Mouse (Mus musculus) heart, embryonic 10.5 days (tissue): ENCODE measurements at regions not wholly inside any gene's neighbourhood (a gene's known extent, or its start where the extent isn't known, plus 50 kb on each side); places are given as distances from the start of the nearest gene placed in this dataset.
A peak's percentile ranks its signal among the peaks of the same experiment; 100 is the strongest.

Experiments
- DNase-seq: peaks from one replicate; pipeline ENCODE4 v3.0.0-alpha.2; 2017; ENCODE audit warnings: low spot score
- H3K27ac ChIP-seq: fragments of 300-500 bp; sonication (generic); 2 replicates; pipeline ENCODE4 v1.5.1; 2016; ENCODE audit warnings: mild to moderate bottlenecking
- H3K27me3 ChIP-seq: fragments of 300-500 bp; sonication (generic); 2 replicates; pipeline ENCODE4 v1.6.1; 2016; ENCODE audit warnings: mild to moderate bottlenecking; ENCODE audit not compliant: poor library complexity, insufficient read depth, severe bottlenecking
- H3K36me3 ChIP-seq: fragments of 300-500 bp; sonication (generic); 2 replicates; pipeline ENCODE4 v1.6.1; 2016; ENCODE audit warnings: mild to moderate bottlenecking, moderate library complexity
- H3K4me1 ChIP-seq: fragments of 300-500 bp; sonication (generic); 2 replicates; pipeline ENCODE4 v1.6.1; 2016; ENCODE audit warnings: mild to moderate bottlenecking
- H3K4me3 ChIP-seq: fragments of 300-500 bp; sonication (generic); 2 replicates; pipeline ENCODE4 v1.5.1; 2016; ENCODE audit warnings: mild to moderate bottlenecking, moderate library complexity
- H3K9me3 ChIP-seq: fragments of 300-500 bp; sonication (generic); 2 replicates; pipeline ENCODE4 v1.6.1; 2016; ENCODE audit warnings: mild to moderate bottlenecking, moderate library complexity
- WGBS: fragments of 180-500 bp; shearing (Covaris S2); methylation state at CpG from one replicate; pipeline ENCODE4 v1.1.7; 2016; 5-methylcytosine and 5-hydroxymethylcytosine counted together

- Histone ChIP-seq H3K4me3 (no peak overlapping the region), H3K4me1 (peaks cover 17% of the 10 kb centered on the region; the same call in 1 of the 2 replicates), H3K9me3 (no peaks in the 10 kb centered on the region), H3K27me3 (no peaks in the 10 kb centered on the region), H3K27ac (no peak overlapping the region), H3K36me3 (no peaks in the 10 kb centered on the region)
- WGBS = 54% methylated on average over 4 of the region's 4 CpGs
- no peak for DNase-seq
These were observed 137.3 kb upstream of the Azi2 start for GRCm38 (mm10) chr9:117903025-117903424.

- DNase-seq = no peak
- H3K9me3 ChIP-seq = no peaks in the 10 kb centered on the region
- H3K4me1 ChIP-seq = peaks cover 17% of the 10 kb centered on the region; the same call in 1 of the 2 replicates
- 76% methylated on average over 20 of the region's 20 CpGs for WGBS
- H3K4me3 ChIP-seq = no peak overlapping the region
- no peaks in the 10 kb centered on the region for H3K36me3 ChIP-seq
- H3K27me3 ChIP-seq = no peaks in the 10 kb centered on the region
- H3K27ac ChIP-seq = no peak overlapping the region
These were observed 137.9 kb upstream of the Azi2 start for GRCm38 (mm10) chr9:117902239-117902939.

DNA sequence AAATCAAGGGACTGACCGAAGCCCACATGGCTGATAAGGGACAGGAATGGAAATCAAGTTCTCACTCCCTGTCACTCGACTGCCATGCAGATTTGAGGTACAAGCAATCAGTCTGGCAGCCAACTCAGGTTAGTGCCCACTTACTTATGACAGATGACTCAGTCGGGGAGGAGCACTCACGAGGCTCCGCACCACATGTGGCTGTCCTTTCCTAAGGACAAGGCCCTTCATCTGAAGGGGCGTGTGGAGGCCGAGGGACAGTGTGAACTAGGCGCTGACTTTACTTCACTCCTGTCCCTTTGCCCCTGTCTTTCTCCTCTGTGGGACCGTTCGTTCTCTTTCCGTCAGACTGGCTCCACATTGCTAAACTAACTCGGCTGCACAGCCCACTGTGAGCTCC is 139.7 kb upstream of the Azi2 start:
- no peak for DNase-seq
- Histone ChIP-seq H3K4me3 (no peak overlapping the region), H3K27ac (no peak overlapping the region), H3K36me3 (no peaks in the 10 kb centered on the region), H3K27me3 (no peaks in the 10 kb centered on the region), H3K4me1 (peaks cover 17% of the 10 kb centered on the region; the same call in 1 of the 2 replicates), H3K9me3 (no peaks in the 10 kb centered on the region)
- WGBS = 66% methylated on average over 12 of the region's 12 CpGs

DNA sequence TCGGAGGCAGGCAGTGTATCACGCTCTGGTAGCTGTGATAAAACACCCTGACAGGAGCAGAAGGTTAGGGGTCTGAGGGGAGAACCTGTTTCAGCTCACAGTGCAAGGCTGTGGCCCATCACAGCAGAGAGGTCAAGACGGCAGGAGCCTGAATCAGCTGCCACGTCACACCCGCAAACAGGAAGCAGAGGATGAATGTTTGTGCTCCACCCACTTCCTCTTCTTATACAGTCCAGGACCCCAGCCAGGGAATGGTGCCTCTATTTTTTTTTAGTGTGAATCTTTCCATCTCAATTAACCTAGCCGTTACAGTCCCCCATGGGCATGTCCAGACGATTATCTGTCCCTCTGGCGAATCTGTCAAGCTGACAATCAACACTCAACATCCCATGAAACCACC is 143.8 kb upstream of the Azi2 start:
- WGBS = 66% methylated on average over 8 of the region's 8 CpGs
- DNase-seq = no peak

GRCm38 (mm10) chr9:117892601-117893000 is 147.7 kb upstream of the Azi2 start:
- H3K4me1 ChIP-seq = no peaks in the 10 kb centered on the region
- no peak overlapping the region for H3K27ac ChIP-seq
- H3K36me3 ChIP-seq = no peaks in the 10 kb centered on the region
- H3K27me3 ChIP-seq = no peaks in the 10 kb centered on the region
- H3K9me3 ChIP-seq = no peaks in the 10 kb centered on the region
- no peak overlapping the region for H3K4me3 ChIP-seq
- 76% methylated on average over 6 of the region's 6 CpGs for WGBS
- DNase-seq = no peak

More for the DNA sequence above, 143.8 kb upstream of the Azi2 start:
- H3K27me3 ChIP-seq = no peaks in the 10 kb centered on the region
- no peak overlapping the region for H3K4me3 ChIP-seq
- no peak overlapping the region for H3K27ac ChIP-seq
- no peaks in the 10 kb centered on the region for H3K9me3 ChIP-seq
- H3K36me3 ChIP-seq = no peaks in the 10 kb centered on the region
- H3K4me1 ChIP-seq = peaks cover 9% of the 10 kb centered on the region; the same call in 1 of the 2 replicates

DNA sequence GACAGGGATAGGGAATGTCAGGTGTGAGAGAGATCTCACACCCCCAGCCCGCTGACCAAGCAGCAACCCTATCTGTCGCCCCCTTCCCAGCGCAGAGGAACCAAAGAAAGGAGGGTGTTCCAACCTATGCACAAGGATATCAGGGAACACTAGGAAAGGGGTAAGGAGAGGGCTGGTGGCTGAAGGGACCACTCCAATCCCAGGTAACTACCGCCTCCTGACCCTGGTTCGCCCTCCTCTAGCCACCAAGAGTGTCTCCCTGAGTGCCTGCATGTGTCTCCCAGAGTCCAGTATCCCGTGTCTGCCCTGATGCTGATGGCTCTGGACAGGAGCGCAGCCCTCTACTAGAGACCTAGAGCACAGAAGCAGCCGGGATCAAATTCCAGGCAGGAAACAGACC is 167.1 kb upstream of the Azi2 start:
- H3K4me3 ChIP-seq = peak overlapping the region; percentile 75
- 28% methylated on average over 8 of the region's 8 CpGs for WGBS
- peaks cover 51% of the 10 kb centered on the region for H3K27me3 ChIP-seq
- DNase-seq = no peak
- peaks cover 17% of the 10 kb centered on the region for H3K4me1 ChIP-seq
- no peak overlapping the region for H3K27ac ChIP-seq
- H3K36me3 ChIP-seq = no peaks in the 10 kb centered on the region
- H3K9me3 ChIP-seq = no peaks in the 10 kb centered on the region

- no peak for DNase-seq
- Histone ChIP-seq H3K4me3 (peak overlapping the region; percentile 75), H3K36me3 (no peaks in the 10 kb centered on the region), H3K27ac (peak overlapping the region; percentile 56; the same call in 1 of the 2 replicates), H3K9me3 (no peaks in the 10 kb centered on the region), H3K4me1 (peaks cover 17% of the 10 kb centered on the region), H3K27me3 (peaks cover 51% of the 10 kb centered on the region)
- 1% methylated on average over 70 of the region's 70 CpGs for WGBS
These were observed 167.8 kb upstream of the Azi2 start for GRCm38 (mm10) chr9:117872387-117873081.

DNA sequence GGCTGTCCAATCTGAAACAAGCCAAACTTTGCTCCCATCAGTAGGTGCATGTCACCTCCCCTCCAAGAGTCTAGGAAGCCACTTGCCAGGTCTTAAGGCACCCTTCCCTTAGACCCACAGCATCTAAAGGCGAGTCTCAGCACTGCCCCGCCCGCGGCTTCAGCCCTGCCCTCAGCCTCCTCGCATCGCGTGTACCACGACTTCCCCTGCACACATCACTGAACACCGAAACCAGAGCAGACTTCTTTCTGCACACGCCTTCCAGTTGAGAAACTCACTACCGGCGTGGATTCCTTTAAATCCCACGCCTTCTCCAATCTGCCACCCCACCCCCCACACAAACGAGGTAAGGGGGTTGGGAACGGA is 168.3 kb upstream of the Azi2 start:
- H3K4me3 ChIP-seq = peak overlapping the region; percentile 75
- H3K36me3 ChIP-seq = no peaks in the 10 kb centered on the region
- H3K27ac ChIP-seq = peak overlapping the region; percentile 56; the same call in 1 of the 2 replicates
- H3K9me3 ChIP-seq = no peaks in the 10 kb centered on the region
- DNase-seq = no peak
- peaks cover 17% of the 10 kb centered on the region for H3K4me1 ChIP-seq
- WGBS = 1% methylated on average over 15 of the region's 15 CpGs
- peaks cover 51% of the 10 kb centered on the region for H3K27me3 ChIP-seq

DNA sequence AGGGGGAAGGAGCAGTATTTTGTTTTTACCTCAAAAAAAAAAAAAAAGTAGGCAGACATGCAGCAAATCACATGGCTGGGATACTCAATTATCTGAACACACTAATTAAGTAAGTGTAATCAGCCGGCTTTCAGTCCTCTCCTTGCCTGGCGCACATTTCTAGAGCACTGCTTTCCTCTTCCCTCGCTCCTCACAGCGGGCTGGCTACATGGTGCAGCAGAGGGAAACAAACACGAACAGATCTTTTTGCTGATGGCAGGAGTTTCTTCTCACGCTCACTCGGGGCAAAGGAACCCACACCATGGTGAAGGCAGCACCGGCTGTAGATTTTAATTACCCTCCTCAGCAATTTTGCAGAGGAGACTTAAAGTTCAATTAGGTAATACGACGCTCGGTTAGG is 169.7 kb upstream of the Azi2 start:
- no peak overlapping the region for H3K4me3 ChIP-seq
- H3K27ac ChIP-seq = no peak overlapping the region
- no peak for DNase-seq
- H3K27me3 ChIP-seq = peaks cover 51% of the 10 kb centered on the region
- WGBS = 72% methylated on average over 11 of the region's 11 CpGs
- no peaks in the 10 kb centered on the region for H3K9me3 ChIP-seq
- peaks cover 17% of the 10 kb centered on the region for H3K4me1 ChIP-seq
- H3K36me3 ChIP-seq = no peaks in the 10 kb centered on the region

- no peaks in the 10 kb centered on the region for H3K4me1 ChIP-seq
- 86% methylated on average over 3 of the region's 3 CpGs for WGBS
These were observed 176.4 kb upstream of the Azi2 start for GRCm38 (mm10) chr9:117863944-117864343.

GRCm38 (mm10) chr9:117863318-117863717 is 177.0 kb upstream of the Azi2 start:
- DNase-seq = no peak
- H3K36me3 ChIP-seq = no peaks in the 10 kb centered on the region
- no peaks in the 10 kb centered on the region for H3K27me3 ChIP-seq
- WGBS = 81% methylated on average over 6 of the region's 6 CpGs
- H3K4me3 ChIP-seq = no peak overlapping the region
- no peak overlapping the region for H3K27ac ChIP-seq
- no peaks in the 10 kb centered on the region for H3K4me1 ChIP-seq
- no peaks in the 10 kb centered on the region for H3K9me3 ChIP-seq

More at GRCm38 (mm10) chr9:117863944-117864343, 176.4 kb upstream of the Azi2 start:
- Histone ChIP-seq H3K4me3 (no peak overlapping the region), H3K36me3 (no peaks in the 10 kb centered on the region), H3K9me3 (no peaks in the 10 kb centered on the region), H3K27ac (no peak overlapping the region), H3K27me3 (no peaks in the 10 kb centered on the region)
- DNase-seq = no peak

GRCm38 (mm10) chr9:117859580-117860045 is 180.7 kb upstream of the Azi2 start:
- H3K4me1 ChIP-seq = no peaks in the 10 kb centered on the region
- 0 out of 2 replicates have a peak, but pooled peaks cover 3% of the 10 kb centered on the region for H3K9me3 ChIP-seq
- WGBS = 68% methylated on average over 16 of the region's 16 CpGs
- H3K27me3 ChIP-seq = no peaks in the 10 kb centered on the region
- no peak overlapping the region for H3K4me3 ChIP-seq
- no peak for DNase-seq
- H3K36me3 ChIP-seq = no peaks in the 10 kb centered on the region
- H3K27ac ChIP-seq = no peak overlapping the region

- Histone ChIP-seq H3K27ac (no peak overlapping the region), H3K36me3 (no peaks in the 10 kb centered on the region), H3K27me3 (no peaks in the 10 kb centered on the region), H3K9me3 (no peaks in the 10 kb centered on the region), H3K4me1 (no peaks in the 10 kb centered on the region), H3K4me3 (no peak overlapping the region)
- WGBS = 83% methylated on average over 4 of the region's 4 CpGs
- no peak for DNase-seq
These were observed 196.8 kb upstream of the Azi2 start for GRCm38 (mm10) chr9:117843531-117843930.
